Comparison of ENCODE assay signal across 8 mouse cellular contexts in the genomic region with DNA sequence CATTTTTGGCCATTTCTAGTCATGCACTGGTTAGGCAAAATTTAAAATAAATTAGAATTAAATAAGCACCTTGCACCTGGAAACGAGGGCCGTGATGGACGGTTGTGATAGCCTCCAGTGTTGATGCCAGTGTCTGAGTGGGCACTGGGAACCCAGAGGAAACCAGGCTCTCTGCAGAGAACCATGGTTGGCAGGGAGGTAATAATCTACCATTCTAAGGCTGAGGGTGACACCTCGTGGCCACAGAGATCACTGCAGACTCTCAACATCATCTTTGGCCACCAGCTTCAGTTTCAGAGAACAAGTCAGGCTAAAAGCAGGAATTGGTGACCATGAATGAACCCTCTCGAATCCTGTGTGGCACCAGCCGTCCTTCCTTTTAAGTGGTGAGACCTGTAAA. TPM values are rescaled to one million over a fixed set of nuclear protein-coding genes. Genes with fewer than 3 reads are reported as not detected.
DNase-seq lines count a peak whose midpoint lies in the region; ATAC-seq and TF ChIP-seq lines count a peak whose summit lies in the region.

No protein-coding gene starts in this region.

- no peak overlapping the region for H3K4me3 ChIP-seq in forebrain, postnatal 0 days (ENCODE audit: low read depth, low read length)
- no peak overlapping the region for H3K4me3 ChIP-seq in kidney, adult 2 months (ENCODE audit: insufficient read depth, low read depth, low read length)
- no peak overlapping the region for H3K4me3 ChIP-seq in limb, embryonic 10.5 days

- H3K9ac ChIP-seq in forebrain, postnatal 0 days: no peak overlapping the region

- peak; percentile 55 for DNase-seq in urinary bladder, postnatal 25 days (ENCODE audit: low spot score)
- DNase-seq in urinary bladder, postnatal 10 days (ENCODE audit: low spot score): no peak
- peak; percentile 63 to 74 for DNase-seq in cerebellum, adult 18-20 months
- DNase-seq in forebrain, postnatal 0 days: peak; percentile 89
- peak; percentile 66 for DNase-seq in kidney, adult 2 months
- DNase-seq in limb, embryonic 10.5 days (ENCODE audit: low spot score): peak; percentile 74
- peak; percentile 16 to 43 for DNase-seq in natural killer cell, adult 2 months (ENCODE audit: low spot score in 2 of 2)
- DNase-seq in telencephalon, adult 2 months (ENCODE audit: low read depth, low spot score): peak; percentile 50

- H3K27me3 ChIP-seq in forebrain, postnatal 0 days (ENCODE audit: insufficient read depth, low read length): no peaks in the 10 kb centered on the region
- no peaks in the 10 kb centered on the region for H3K27me3 ChIP-seq in kidney, adult 2 months (replicated peaks; ENCODE audit: control insufficient read depth, insufficient read depth, low read length)
- no peaks in the 10 kb centered on the region for H3K27me3 ChIP-seq in limb, embryonic 10.5 days (ENCODE audit: low read depth, poor library complexity, severe bottlenecking)

- H3K9me3 ChIP-seq in forebrain, postnatal 0 days (ENCODE audit: low read length): no peaks in the 10 kb centered on the region
- no peaks in the 10 kb centered on the region for H3K9me3 ChIP-seq in limb, embryonic 10.5 days (replicated peaks)

- no peak overlapping the region for H3K4me2 ChIP-seq in forebrain, postnatal 0 days (ENCODE audit: low read depth)

- no peak for TF ChIP-seq POLR2A in kidney, adult 2 months (IDR thresholded peaks at IDR 0.05; ENCODE audit: low read depth, low read length)

- H3K27ac ChIP-seq in forebrain, postnatal 0 days (ENCODE audit: low read depth, low read length): no peak overlapping the region
- no peak overlapping the region for H3K27ac ChIP-seq in kidney, adult 2 months (ENCODE audit: insufficient read depth, low read depth, low read length)
- no peak overlapping the region for H3K27ac ChIP-seq in limb, embryonic 10.5 days

- H3K4me1 ChIP-seq in forebrain, postnatal 0 days (ENCODE audit: insufficient read depth): no peaks in the 10 kb centered on the region
- H3K4me1 ChIP-seq in kidney, adult 2 months (ENCODE audit: control insufficient read depth, insufficient read depth, low read length): no peaks in the 10 kb centered on the region
- no peaks in the 10 kb centered on the region for H3K4me1 ChIP-seq in limb, embryonic 10.5 days

- WGBS in forebrain, postnatal 0 days: 18% methylated on average over 6 of the region's 6 CpGs
- WGBS in kidney, adult 2 months: 11% methylated on average over 6 of the region's 6 CpGs
- WGBS in limb, embryonic 10.5 days: 34% methylated on average over 6 of the region's 6 CpGs

- no peaks in the 10 kb centered on the region for H3K36me3 ChIP-seq in forebrain, postnatal 0 days (ENCODE audit: insufficient read depth)
- no peaks in the 10 kb centered on the region for H3K36me3 ChIP-seq in kidney, adult 2 months (ENCODE audit: control insufficient read depth, insufficient read depth, low read length)
- no peaks in the 10 kb centered on the region for H3K36me3 ChIP-seq in limb, embryonic 10.5 days

- ATAC-seq in forebrain, postnatal 0 days: peak; percentile 81

- TF ChIP-seq CTCF in forebrain, postnatal 0 days (IDR thresholded peaks at IDR 0.05; ENCODE audit: low read depth): peak; percentile 98
- peak; percentile 96 for TF ChIP-seq CTCF in kidney, adult 2 months (conservative IDR thresholded peaks at IDR 0.05; ENCODE audit: insufficient read depth, insufficient read length, low read depth, low read length)

RNA-seq across cellular contexts. Expression of a gene that starts 54.5 kb away (rescaled TPM):
- total RNA-seq in forebrain, postnatal 0 days (2014; rRNA removed): 73.5 and 77.5 TPM in 2 replicates
- polyA plus RNA-seq in forebrain, postnatal 0 days (2015; fragmentation: Nextera tagmentation; extraction: Ambion mirVana): 124 and 128 TPM in 2 replicates
- 24.4 and 27.7 TPM in 2 replicates for polyA plus RNA-seq in kidney, adult 2 months (2012; rRNA removed)
- polyA plus RNA-seq in limb, embryonic 10.5 days (2016; fragmentation: Nextera tagmentation; extraction: Ambion mirVana): 15.2 and 26.7 TPM in 2 replicates
